Mouse (Mus musculus) heart, embryonic 14.5 days (tissue): ENCODE measurements at regions not wholly inside any gene's neighbourhood (a gene's known extent, or its start where the extent isn't known, plus 50 kb on each side); places are given as distances from the start of the nearest gene placed in this dataset.

Experiments used
- ATAC-seq: fragments of 200-750 bp; cut with Nextera tagmentation; 2 replicates; pipeline ENCODE4 v1.8.0; 2017; ENCODE audit warnings: low read depth, moderate TSS enrichment; ENCODE audit not compliant: insufficient number of reproducible peaks, insufficient read depth, low FRiP score
- H3K27ac ChIP-seq, 2 experiments: fragments of 200-500 bp in 1 of 2; fragments of 300-500 bp in 1 of 2; sonication (generic) in 1 of 2; replicated peaks in 1 of 2; 2 replicates each; pipeline ENCODE4 v1.5.1; 2012 to 2014; ENCODE audit warnings: low read depth in 2 of 2, low read length in 2 of 2, control low read depth in 1 of 2, mild to moderate bottlenecking in 1 of 2, mixed read lengths in 1 of 2; ENCODE audit not compliant: control insufficient read depth in 1 of 2, insufficient read depth in 1 of 2
- H3K27me3 ChIP-seq: fragments of 300-500 bp; sonication (generic); 2 replicates; pipeline ENCODE4 v1.6.1; 2014; ENCODE audit warnings: mild to moderate bottlenecking, low read length, control low read depth; ENCODE audit not compliant: control insufficient read depth, insufficient read depth
- H3K36me3 ChIP-seq: fragments of 300-500 bp; sonication (generic); 2 replicates; pipeline ENCODE4 v1.6.1; 2014; ENCODE audit warnings: mild to moderate bottlenecking, control low read depth, low read length, mixed read lengths; ENCODE audit not compliant: control insufficient read depth, insufficient read depth
- H3K4me1 ChIP-seq, 2 experiments: fragments of 200-500 bp in 1 of 2; fragments of 300-500 bp in 1 of 2; sonication (generic) in 1 of 2; 2 replicates each; pipeline ENCODE4 v1.6.1; 2012 to 2014; ENCODE audit warnings: low read length in 2 of 2, control low read depth in 1 of 2, mixed read lengths in 1 of 2; ENCODE audit not compliant: control insufficient read depth in 2 of 2, insufficient read depth in 2 of 2
- H3K4me2 ChIP-seq: fragments of 300-500 bp; sonication (generic); 2 replicates; pipeline ENCODE4 v1.6.1; 2014; ENCODE audit warnings: mild to moderate bottlenecking, low read length
- H3K4me3 ChIP-seq, 2 experiments: fragments of 200-500 bp in 1 of 2; fragments of 300-500 bp in 1 of 2; sonication (generic) in 1 of 2; 2 replicates each; pipeline ENCODE4 v1.5.1; 2012 to 2014; ENCODE audit warnings: low read length in 2 of 2, mild to moderate bottlenecking in 2 of 2, control low read depth in 1 of 2, low read depth in 1 of 2, moderate library complexity in 1 of 2; ENCODE audit not compliant: control insufficient read depth in 1 of 2, insufficient read depth in 1 of 2
- H3K9ac ChIP-seq: fragments of 300-500 bp; sonication (generic); 2 replicates; pipeline ENCODE4 v1.6.1; 2014; ENCODE audit warnings: mild to moderate bottlenecking, low read length
- H3K9me3 ChIP-seq: fragments of 300-500 bp; sonication (generic); 2 replicates; pipeline ENCODE4 v1.6.1; 2016; ENCODE audit warnings: low read length, control low read depth; ENCODE audit not compliant: control insufficient read depth
- WGBS: fragments of 180-500 bp; shearing (Covaris S2); extraction: QIAGEN DNeasy Blood & Tissue Kit; methylation state at CpG from one replicate; pipeline ENCODE4 v1.1.7; 2014; 5-methylcytosine and 5-hydroxymethylcytosine counted together

DNA sequence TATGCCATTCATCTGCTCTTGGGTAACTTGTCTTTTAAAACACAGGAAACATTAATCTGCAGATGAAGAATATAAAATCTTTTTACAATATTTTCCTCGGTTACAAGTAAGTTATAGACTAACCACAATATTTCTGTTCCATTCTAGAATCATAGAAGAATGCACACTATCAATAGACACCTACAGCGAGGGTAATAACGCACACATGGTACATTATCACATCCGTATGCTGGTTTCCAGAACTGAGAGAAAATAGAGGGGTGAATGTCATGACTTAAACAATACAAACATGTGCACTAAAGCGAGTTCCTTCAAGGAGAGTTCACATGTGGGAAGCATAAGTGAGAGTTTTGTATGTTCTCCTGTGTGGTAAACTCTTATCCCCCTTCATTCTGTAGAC lies 641.3 kb downstream of the Fat4 start:
- H3K27ac ChIP-seq: no peak overlapping the region
- H3K4me1 ChIP-seq: no peaks in the 10 kb centered on the region
- H3K36me3 ChIP-seq: no peaks in the 10 kb centered on the region
- ATAC-seq: no peak
- H3K4me2 ChIP-seq: no peak overlapping the region
- no peaks in the 10 kb centered on the region for H3K27me3 ChIP-seq
- H3K4me3 ChIP-seq: no peak overlapping the region
- 84% methylated on average over 5 of the region's 5 CpGs for WGBS
- H3K9ac ChIP-seq: no peak overlapping the region
- H3K9me3 ChIP-seq: no peaks in the 10 kb centered on the region

- ATAC-seq: no peak
- H3K9me3 ChIP-seq: no peaks in the 10 kb centered on the region
- no peak overlapping the region for H3K9ac ChIP-seq
- H3K4me2 ChIP-seq: no peak overlapping the region
- H3K4me3 ChIP-seq: no peak overlapping the region
- 45% methylated on average over 2 of the region's 2 CpGs for WGBS
- peaks cover 0 to 4% of the 10 kb centered on the region in 2 experiments; a peak in 2 of 4 replicates for H3K4me1 ChIP-seq
- H3K36me3 ChIP-seq: no peaks in the 10 kb centered on the region
- H3K27me3 ChIP-seq: no peaks in the 10 kb centered on the region
- no peak overlapping the region for H3K27ac ChIP-seq
These were observed 650.8 kb downstream of the Fat4 start for GRCm38 (mm10) chr3:39537515-39537914.

- no peak overlapping the region for H3K9ac ChIP-seq
- no peaks in the 10 kb centered on the region for H3K36me3 ChIP-seq
- 70% methylated on average over 7 of the region's 7 CpGs for WGBS
- no peak overlapping the region for H3K4me2 ChIP-seq
- H3K9me3 ChIP-seq: no peaks in the 10 kb centered on the region
- H3K4me1 ChIP-seq: peaks cover 0 to 4% of the 10 kb centered on the region in 2 experiments; a peak in 2 of 4 replicates
- no peaks in the 10 kb centered on the region for H3K27me3 ChIP-seq
- no peak overlapping the region for H3K27ac ChIP-seq
- no peak overlapping the region for H3K4me3 ChIP-seq
- no peak for ATAC-seq
These were observed 653.9 kb downstream of the Fat4 start for GRCm38 (mm10) chr3:39540530-39541118.

GRCm38 (mm10) chr3:39559460-39560041 lies 672.8 kb downstream of the Fat4 start:
- Histone ChIP-seq H3K9ac (no peak overlapping the region), H3K4me2 (no peak overlapping the region), H3K36me3 (no peaks in the 10 kb centered on the region), H3K4me3 (no peak overlapping the region), H3K27me3 (no peaks in the 10 kb centered on the region), H3K27ac (no peak overlapping the region), H3K9me3 (no peaks in the 10 kb centered on the region), H3K4me1 (no peaks in the 10 kb centered on the region)
- ATAC-seq: no peak
- WGBS: 86% methylated on average over 3 of the region's 3 CpGs

- Histone ChIP-seq H3K9me3 (no peaks in the 10 kb centered on the region), H3K27ac (no peak overlapping the region), H3K27me3 (no peaks in the 10 kb centered on the region), H3K36me3 (no peaks in the 10 kb centered on the region), H3K4me3 (no peak overlapping the region), H3K4me2 (no peak overlapping the region), H3K9ac (no peak overlapping the region), H3K4me1 (no peaks in the 10 kb centered on the region)
- 59% methylated on average over 1 of the region's 1 CpGs for WGBS
- no peak for ATAC-seq
These were observed 674.2 kb downstream of the Fat4 start for GRCm38 (mm10) chr3:39560951-39561350.

- Histone ChIP-seq H3K9me3 (no peaks in the 10 kb centered on the region), H3K4me1 (no peaks in the 10 kb centered on the region), H3K27me3 (no peaks in the 10 kb centered on the region), H3K4me2 (no peak overlapping the region), H3K9ac (no peak overlapping the region), H3K27ac (no peak overlapping the region), H3K36me3 (no peaks in the 10 kb centered on the region), H3K4me3 (no peak overlapping the region)
- 91% methylated on average over 5 of the region's 5 CpGs for WGBS
- ATAC-seq: no peak
These were observed 684.9 kb downstream of the Fat4 start for GRCm38 (mm10) chr3:39571444-39572237.

DNA sequence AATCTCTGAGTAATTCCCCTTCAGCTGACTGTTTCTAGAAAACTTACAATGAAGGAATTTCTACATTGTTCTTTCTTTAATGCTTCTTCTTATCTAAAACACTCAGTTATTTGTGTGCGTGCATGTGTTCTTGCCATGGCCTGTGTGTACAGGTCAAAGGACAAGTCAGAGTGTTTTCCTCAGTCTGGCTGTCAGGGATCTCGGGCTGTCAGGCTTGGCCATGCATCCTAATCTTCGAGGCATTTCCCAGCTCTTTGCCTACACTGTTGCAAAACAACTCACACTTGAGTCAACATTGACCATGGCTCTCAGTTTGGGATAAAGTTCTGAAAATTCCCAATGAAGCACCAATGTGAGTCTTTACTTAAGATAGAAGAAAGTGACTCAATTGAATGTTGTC lies 688.5 kb downstream of the Fat4 start:
- Histone ChIP-seq H3K4me1 (no peaks in the 10 kb centered on the region), H3K4me3 (no peak overlapping the region), H3K4me2 (no peak overlapping the region), H3K9me3 (no peaks in the 10 kb centered on the region), H3K27me3 (no peaks in the 10 kb centered on the region), H3K27ac (no peak overlapping the region), H3K36me3 (no peaks in the 10 kb centered on the region), H3K9ac (no peak overlapping the region)
- 68% methylated on average over 3 of the region's 3 CpGs for WGBS
- ATAC-seq: no peak
